Mouse (Mus musculus) frontal cortex, postnatal 10 days (tissue): ENCODE data around the gene Drc1.
A peak's percentile ranks its signal among the peaks of the same experiment; 100 is the strongest.

Source experiments
- DNase-seq, 2 experiments: peaks; one replicate each; pipeline ENCODE4 v3.0.0; 2022; ENCODE audit warnings: low spot score in 2 of 2, mixed read lengths in 1 of 2

Drc1 gene

GRCm38 (mm10) chr5:30281291-30281732 is at the start of gene Drc1:
Gene Drc1 (plus strand): TSS chr5:30281388.
- peak; percentile 50 to 66 for DNase-seq

DNA sequence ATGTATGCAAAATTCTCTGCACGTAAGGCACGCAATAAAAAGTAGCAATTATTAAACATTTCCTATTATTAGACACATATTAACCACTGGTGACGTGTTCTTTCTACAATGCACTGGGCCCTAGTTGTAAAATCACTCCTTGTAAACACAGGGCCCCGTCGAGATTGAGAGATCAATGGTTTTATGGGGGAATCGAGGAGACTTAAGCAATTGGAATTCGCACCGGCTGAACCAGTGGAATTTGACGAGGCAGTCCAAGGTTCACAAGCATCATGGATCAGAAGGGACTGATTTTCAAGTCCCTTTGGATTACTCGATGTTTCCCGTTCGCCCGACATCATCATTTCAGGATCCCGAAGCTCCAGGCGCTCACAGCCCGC is 49.3 kb upstream of the Drc1 start:
- DNase-seq, result no peak

- DNase-seq, result peak; percentile 98 to 99
Observed at GRCm38 (mm10) chr5:30232271-30232971, 48.8 kb upstream of the Drc1 start, which contains the start of gene Selenoi. Gene Selenoi (plus strand): TSS chr5:30232581.

DNA sequence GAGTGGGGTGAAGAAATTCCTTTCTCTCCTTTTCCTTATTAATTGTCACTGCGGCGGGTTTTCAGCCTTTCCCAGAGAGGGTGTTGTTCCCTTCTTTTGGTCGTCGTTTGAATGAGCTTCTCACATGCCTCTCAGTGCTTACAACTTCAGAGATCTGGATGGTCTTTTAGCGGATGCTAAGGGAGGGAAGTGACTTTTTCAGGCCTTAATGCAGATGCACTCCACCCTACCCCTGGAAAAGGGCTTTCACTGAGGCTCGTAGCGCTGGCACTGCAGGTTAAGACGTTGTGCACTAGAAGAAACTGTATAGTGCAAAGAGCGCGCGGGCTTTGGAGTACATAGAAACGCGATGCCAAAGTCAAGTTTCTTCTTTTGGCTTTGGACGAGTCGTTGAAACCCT is 48.1 kb upstream of the Drc1 start:
- peak in 1 of 2 experiments; percentile 14 for DNase-seq

GRCm38 (mm10) chr5:30233979-30234378 is 47.2 kb upstream of the Drc1 start:
- DNase-seq, result no peak

DNA sequence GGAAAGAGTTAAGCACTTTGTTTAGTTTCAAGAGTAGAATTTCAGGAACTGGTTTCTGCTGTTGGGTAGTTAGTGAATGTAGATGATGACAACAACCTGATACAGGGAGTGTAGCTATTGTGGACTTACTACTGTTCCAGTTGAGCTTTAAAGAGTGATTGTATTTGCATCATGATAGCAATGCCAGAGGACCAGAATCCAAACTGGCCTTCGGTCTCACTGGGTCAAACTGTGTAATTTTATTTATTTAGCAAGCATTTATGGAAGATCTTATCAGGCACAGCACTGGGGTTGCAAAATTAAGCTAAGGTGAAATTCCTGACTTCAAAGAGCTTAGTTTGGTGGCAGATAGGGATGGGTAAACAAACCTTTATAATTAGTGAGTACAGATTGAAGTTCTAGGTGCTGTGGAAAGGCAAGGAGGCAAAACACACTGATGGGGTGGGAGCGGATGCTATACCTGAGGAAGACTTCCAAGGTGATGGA is 45.5 kb upstream of the Drc1 start:
- DNase-seq, result no peak

- no peak for DNase-seq
Observed at GRCm38 (mm10) chr5:30238533-30238932, 42.7 kb upstream of the Drc1 start.

GRCm38 (mm10) chr5:30240552-30240951 is 40.6 kb upstream of the Drc1 start:
- no peak for DNase-seq

DNA sequence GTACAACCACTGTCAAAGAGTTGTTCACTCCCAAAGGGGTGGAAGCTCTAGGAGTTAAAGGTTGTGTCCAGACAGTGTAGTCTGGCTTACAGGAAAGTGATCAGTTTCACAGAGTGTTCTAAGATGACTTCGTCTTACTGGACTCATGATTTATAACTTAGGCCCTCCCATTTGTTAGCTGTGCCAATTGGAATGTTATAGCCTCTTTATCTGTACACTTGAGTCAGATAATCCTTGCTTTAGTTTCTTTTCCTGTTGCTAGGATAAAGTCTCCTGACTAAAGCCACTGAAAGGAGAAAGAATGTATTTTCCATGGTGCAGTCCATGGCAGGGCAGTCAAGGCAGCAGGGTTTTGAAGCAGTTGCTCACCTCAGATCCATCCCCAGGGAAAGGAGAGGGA is 38.8 kb upstream of the Drc1 start:
- no peak for DNase-seq

DNA sequence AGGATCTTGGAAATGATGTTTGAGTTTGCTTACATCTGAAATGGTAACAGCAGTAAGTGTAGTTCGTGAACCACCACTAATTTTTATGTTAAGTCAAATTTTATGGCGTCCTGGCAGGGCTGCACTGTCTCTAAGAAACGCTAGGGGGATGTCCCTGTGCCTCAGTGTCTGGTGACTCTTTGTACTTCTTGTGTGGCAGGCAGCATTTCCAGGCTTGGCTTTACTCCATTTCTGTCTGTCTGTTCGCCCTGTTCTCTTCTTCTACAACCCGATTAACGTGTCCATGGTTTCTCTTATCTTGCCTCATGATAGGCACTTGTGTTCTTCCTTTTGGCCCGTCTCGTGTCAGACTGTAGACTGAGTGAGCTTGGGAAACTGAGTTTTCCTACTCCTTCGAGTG is 37.4 kb upstream of the Drc1 start:
- DNase-seq, result no peak

DNA sequence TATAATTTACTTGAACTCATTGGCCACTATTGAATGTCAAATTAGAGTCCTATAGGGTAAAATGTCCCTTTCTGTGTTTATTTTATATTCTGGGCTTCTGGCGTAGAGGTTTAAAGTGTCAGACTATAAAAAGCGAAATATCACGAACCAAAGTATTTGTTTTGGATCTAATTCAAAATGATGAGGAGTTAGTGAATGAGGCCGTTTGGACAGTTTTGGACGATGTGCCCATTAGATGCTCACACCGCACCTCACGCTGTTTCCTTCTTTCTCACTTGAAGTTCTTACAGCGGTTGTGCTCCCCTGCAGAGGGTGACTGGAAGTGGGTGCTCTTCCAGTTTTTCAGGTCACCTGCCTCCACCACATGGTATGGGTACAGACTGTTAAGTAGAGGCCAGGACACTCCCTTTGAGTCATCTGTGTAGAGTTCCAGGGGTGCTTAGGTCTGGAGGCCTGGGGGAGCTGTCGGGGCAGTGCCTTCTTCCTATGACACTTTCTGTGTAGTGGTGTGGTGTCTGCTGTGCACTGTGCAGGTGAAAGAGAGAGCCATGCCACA is 35.2 kb upstream of the Drc1 start:
- no peak for DNase-seq

GRCm38 (mm10) chr5:30247666-30248065 is 33.5 kb upstream of the Drc1 start:
- no peak for DNase-seq

- no peak for DNase-seq
Observed at GRCm38 (mm10) chr5:30255567-30256354, 25.4 kb upstream of the Drc1 start.

DNA sequence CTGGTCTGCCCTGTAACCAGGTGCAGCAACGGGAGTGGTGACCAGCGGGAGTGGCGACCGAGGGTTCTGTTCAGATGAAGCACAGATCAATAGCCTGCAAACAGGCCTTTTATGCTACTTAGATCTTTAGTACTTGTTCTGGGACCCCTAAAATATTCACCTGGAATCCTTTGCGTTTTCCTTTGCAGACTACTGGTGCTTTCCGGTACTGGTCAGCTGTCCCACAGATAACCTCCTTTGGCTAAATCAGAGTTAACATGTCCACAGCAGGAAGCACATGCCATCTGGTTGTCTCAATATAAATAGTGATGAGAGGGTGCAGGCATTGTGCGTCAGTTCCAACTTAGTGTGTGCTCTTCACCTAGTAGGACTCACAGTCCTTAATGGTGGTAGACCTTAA is 22.4 kb upstream of the Drc1 start:
- DNase-seq, result no peak

DNA sequence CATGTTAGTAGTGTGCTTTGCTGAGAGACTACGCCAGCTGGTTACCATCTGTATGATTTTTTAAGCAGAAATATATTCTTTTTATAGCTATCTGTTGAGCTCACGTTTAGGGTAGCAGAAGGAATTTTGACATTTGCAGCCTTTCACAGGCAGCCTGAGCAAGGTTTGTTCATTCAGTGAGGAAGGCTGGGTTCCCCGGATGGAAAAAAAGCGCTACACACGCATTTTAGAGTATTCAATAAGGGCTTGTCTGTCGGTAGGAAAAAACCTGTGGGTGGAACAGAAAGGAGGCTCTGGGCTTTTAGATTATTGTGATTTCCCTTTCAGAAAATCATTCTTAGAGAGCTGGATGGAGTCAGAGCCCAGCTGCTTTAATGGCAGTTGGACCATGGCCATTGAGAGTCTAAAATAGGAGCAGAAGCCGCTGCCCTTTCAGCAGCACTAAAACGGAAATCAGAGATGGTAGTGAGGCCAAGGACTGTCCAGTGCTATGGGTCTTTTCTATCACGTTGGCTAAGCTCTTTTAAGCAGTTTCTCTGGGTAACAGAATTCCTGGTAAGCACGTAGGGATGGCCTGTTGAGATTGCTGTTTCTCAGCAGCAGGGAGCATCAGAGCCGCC is 10.5 kb upstream of the Drc1 start:
- DNase-seq, result peak; percentile 53 to 54

GRCm38 (mm10) chr5:30271599-30272281 is 9.4 kb upstream of the Drc1 start:
- DNase-seq, result no peak

- no peak for DNase-seq
Observed at GRCm38 (mm10) chr5:30276361-30276760, 4.8 kb upstream of the Drc1 start.

DNA sequence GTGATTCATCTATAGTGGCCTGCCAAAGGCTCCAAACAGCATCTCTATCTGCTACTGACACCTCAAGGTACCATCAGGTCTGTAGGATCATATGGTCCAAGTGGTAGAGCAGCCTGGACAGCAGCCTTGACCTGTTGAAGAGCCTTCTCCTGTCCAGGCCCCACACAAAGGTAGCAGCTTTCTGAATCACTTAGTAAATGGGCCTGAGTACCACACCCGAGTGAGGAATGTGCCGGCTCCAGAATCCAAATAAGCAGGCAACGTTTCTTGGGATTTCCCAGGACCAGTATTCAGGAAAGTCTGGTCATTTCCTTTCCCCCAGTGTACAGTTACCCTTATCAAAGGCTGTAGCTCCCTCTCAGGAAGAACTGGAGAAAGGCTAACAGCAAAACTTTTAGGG is 2.2 kb upstream of the Drc1 start:
- DNase-seq, result no peak

DNA sequence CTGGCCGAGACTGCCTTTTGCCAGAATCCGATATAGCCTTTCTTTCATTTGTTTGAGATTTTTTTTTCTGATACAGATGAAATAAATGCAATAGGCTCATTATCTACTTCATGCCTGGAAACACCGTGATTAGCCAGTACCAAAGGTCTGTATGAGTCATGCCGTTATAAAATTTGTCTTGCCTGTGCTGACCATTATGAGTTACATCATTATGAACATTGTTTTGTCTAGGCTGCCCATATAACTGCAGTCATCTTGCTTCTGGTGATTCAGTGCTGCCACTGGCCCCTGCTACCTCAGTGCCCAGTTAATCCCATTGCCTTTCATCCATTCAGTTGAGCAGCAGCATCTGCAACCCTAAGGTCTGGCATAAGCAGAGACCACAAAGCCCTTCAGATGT is 1.7 kb upstream of the Drc1 start:
- no peak for DNase-seq

DNA sequence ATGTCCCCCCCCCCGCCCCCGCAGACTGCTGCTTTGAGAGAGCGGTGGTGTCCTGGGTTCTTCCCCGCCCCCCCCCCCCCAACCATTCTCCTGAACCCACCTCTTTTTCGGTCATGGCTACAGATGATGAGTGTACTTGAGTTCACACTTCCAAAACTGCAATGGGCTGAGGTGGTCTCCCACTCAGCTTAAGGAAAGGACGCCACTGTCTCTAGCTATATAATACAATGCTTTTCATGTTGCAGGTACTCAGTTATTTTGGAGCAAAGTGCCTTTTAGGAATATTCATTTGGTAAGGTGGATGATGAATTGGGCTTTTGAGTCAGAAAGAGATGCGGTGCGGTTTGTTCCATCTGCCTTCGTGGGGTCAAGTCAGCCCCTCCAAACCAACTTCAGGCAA is 324 bp upstream of the Drc1 start:
- DNase-seq, result no peak

GRCm38 (mm10) chr5:30285944-30286799 is 5.0 kb downstream of the Drc1 start:
- no peak for DNase-seq
